Mouse (Mus musculus) cerebellum, adult 9-10 months (tissue): ENCODE measurements around the gene Grb10.

Experiments
- DNase-seq: peaks from one replicate; pipeline ENCODE4 v3.0.0; 2022

Gene Grb10

DNA sequence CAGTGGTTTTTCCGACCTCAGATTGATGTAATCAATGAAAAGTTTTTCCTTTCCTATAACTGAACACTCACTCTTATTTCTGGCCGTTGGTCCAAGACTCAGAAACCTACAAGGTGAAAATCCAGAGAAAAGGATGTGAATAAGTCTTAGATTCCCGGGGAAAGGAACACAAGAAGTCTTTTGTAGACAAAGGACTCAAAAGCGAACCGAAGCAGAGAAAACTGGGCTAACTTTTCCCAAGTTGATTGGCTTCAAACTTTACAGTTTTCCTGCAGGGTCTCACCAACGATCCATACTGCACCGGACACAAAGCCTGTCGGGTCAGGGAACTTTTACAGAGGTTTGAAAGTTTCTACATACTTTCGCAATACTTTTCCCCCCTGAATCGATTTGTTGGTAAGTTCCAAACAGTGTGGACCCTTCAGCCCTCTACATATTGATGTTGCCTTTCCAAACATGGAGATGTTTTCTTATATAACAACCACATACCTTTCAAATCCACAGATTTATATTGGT is at the start of gene Grb10:
TSS of gene Grb10 (minus strand) at position 214 of the 516 bp plus-strand sequence.
- no peak for DNase-seq

DNA sequence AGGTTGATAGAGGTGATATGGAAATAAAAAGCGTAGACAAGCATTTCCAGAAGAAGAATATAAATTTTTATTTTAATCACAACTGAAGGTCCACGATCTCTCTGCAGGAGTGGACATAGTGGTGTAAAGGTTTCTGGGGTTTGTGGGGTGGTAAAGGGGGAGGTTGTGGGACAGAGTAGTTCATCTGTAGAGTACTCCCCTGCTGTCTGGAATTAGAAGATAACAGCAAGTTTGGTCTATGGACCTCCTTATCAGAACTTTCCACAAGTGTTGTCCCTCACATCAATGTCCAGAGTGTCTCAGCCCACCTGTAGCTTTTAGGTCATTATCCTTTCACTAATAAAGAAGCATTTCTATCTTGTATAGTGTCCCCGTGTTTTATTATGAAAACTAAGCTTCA is 43.2 kb upstream of the Grb10 start:
- DNase-seq: no peak

DNA sequence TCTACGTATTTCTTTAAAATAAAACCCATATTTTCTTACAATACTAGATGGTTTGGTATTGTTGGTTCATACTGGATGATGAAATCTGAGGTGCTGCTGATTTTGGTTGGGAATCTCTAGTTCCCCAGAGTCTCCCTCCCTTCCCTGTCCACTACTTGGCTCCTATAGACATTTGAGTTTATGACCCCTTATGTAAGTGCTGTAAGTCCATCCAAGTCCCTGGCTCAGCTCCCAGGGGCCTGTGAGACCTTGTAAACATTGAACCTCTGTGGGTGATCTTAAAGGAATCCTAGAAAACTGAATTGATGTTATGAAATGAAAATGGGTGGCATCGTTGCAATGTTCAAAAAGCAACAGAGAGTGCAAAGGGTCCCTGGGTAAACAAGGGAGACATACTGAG is 40.7 kb upstream of the Grb10 start:
- DNase-seq: no peak

DNA sequence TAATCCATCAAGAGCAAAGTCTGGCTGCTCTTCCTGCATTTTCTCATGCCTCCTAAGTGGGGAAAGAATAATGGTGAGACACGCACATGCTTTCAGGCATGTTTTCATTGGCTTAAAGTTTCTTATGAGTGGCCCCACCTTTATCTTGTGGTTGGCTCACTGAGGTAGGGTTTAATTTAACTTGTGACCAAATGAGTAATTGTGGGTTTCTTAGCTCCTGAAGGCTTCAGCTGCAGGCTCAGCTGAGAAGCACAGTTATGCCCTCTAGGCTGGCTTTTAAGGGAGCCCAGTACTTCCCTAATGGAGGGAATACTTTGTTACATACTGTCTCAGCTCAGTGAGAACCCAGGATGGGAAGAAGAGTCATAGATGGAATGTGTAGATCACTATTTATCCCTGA is 37.0 kb upstream of the Grb10 start:
- DNase-seq: no peak

DNA sequence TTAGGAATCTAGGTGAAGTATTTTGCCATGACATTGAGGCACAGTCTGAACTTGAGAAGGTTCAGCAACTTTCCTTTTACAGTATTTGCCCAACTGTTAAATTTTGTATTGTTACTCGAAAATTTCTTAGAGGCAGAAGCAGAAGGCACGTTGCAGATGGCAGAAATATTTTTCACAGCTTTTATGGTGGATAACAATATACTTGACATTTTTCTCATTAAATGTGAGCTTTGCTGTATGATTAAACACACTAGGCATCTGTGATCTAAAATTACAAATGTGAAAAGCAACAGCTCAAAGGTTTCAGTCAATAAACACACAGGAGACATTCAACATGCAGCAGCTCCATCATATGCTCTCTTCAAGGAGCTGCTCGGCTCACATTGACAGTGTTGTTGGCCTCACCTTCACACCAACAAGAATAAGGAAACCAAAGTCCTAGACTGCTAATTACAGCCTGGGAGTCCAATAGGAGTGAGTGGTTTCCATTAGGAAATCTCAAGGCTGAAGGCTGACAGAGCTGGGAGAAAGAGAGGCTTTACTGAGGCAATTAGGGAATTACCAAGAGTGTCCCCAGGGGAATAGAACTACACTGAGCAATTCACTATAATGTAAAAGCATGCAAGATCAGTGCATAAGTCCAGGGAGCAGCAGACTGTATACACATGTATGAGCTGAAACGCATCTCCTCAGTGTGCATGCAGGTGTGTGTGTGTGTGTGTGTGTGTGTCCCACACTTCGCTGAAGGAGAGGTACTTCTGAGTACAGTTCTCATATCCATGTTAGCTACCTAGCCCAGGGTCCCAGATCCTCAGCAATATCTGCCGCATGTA is 35.1 kb upstream of the Grb10 start:
- DNase-seq: no peak

DNA sequence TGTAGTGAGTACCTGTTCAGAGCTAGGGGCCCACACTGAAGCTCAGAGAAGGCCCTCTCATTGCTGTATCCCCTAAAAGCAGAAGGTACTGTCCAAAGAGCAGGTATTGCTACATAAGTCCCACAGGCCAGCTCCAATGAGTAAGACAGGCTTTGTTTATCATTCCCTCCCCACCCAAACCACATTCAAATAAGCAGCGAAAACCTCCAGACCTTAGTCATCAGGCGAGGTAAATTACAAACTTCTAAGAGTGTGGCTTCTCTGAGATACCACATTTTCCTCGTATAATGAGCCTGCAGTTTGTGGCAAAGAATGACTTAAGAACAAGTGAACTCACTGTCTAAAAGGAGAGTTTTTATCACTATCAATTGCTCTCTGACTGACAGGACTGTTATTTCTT is 33.8 kb upstream of the Grb10 start:
- no peak for DNase-seq

DNA sequence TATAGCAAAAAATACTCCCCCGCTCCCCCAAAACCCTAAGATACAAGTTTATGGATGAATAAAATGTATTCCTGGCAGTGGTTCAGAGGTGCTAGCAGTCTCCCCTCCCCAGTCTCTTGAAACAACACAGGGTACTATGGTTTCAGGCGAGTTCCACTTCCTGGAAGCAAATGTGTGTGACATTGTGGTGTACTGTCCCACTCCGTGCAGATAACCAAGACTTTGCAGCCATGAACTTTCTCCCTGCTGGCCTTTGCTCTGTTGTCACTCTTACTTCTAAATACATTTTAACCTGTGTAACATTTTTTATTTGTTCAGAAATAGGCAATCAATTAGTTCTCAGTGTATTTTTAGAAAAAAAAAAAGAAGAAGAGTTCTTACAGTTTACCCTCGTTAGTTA is 20.5 kb upstream of the Grb10 start:
- no peak for DNase-seq

DNA sequence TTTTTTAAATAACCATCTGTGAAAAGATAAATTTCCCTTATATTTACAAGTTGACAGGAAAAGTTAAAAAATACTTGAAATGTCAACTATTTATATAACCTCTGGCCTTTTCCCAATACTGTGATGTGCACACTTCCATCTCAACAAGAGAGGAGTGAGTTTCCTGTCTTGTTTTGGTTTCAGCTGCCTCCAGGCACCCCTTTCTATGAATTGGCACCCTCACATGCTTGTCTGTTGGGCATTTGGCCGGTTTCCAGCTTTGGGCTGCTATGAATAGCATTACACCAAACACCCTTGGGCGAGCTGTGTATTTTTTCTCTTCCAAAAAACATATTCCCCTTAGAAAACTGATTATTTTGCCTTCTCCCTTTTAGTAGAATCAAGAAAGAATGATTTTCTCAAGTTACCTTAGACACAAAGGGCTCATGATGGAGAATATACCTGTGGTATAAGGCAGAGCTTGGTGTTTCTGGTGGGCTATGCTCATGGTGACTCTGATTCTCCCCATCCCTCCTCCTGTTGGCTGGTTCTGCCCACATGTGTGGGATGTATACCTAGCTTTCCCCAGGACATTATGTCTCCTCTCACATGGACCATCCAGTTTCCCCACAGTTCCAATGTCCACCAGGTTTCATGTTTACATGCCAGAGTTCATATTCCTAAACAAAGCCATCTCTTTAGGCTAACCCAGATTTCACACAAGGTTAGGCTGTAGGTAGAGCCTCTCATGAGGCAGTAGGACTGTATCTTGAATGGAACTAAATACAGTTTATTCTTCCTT is 10.3 kb upstream of the Grb10 start:
- no peak for DNase-seq

DNA sequence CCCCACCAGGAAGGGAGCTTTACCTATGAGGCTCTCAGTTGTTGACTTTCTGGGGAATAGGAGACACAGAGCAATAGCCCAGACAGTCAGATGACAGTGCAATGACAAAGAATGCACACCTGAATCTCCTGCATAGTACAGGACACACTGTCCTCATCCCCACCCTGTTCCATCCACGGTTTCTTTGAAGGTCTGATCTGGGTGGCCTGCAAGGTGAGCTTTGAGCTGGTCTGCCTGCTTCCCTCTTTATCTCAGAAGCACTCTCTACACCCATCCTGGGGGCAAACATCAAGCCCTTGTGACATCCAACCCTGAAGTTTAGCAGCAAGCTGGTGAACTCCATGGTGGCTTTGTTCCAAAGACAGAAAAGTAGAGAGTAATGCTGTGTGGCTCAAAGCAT is 9.7 kb upstream of the Grb10 start:
- no peak for DNase-seq

DNA sequence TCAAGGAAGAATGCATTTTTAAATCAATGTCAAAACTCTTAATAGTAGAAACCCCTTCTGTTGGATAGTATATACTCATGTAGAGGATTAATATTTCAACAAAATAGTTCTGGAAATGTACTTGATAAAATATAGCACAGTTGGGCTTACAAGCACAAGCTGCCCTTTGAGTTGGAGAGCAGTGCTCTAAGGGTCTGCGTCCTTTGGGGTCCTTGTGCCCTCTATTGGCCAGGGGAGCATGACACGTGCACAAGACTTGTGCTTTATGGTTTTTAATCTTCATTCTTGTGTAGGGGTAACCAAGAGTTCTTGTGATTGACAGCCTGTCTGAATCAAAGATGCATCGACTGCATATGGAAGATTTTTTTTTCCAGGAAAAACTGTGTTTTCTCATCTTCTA is 5.8 kb upstream of the Grb10 start:
- DNase-seq: no peak

DNA sequence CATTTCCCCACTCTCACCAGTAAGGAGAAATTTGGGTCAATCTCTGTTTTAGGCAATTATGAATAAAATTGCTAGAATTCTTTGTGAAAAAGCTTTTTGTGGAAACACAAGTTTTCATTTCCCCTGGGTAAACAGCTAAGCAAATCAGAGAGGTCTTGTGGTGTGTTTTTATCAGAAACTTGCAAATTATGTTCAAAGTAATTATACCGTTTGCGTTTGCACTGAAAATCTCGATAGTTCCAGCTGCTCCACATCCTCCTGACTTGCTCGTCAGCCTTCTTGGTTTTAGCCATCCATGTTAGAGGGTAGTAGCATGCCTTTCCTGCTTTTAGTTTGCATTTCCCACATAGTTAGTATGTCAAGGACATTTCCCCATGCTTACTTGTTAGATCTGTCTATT is 3.3 kb upstream of the Grb10 start:
- DNase-seq: no peak

DNA sequence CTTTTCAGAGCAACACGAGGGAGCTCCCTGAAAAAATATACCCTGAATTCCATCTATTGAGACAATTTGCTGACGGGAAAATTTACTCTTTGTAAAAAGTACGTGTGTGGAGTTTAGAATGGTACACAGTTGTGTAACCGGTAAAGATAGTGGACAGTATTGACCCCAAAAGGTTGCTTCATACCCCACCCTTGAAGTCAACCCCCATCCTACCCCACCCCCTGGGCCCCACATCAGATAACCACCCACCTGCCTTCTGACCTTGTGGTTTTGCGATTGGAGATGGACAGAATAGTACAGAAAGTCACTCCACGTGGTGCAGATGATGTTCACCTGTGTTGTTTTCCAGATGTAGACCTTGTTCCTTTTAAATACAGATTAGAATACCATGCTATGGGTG is 2.9 kb upstream of the Grb10 start:
- no peak for DNase-seq

DNA sequence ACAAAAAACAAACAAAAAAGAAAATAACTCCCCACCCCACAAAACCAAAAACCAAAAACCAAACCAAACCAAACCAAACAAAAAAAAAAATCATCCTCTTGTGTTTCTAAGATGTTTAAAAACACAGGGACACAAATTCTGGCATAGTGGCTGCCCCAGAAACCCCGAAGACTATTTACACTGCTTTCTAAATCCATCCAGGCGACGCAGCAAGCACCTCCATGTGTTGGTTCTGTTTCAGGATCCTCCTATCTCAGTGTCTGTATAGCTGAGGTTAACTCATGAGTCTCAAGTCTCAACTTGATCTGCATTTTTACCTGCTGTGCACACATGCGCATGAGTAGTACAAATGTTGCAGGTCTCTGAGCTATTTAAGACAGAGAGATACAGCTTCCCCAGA is 1.9 kb upstream of the Grb10 start:
- DNase-seq: no peak

DNA sequence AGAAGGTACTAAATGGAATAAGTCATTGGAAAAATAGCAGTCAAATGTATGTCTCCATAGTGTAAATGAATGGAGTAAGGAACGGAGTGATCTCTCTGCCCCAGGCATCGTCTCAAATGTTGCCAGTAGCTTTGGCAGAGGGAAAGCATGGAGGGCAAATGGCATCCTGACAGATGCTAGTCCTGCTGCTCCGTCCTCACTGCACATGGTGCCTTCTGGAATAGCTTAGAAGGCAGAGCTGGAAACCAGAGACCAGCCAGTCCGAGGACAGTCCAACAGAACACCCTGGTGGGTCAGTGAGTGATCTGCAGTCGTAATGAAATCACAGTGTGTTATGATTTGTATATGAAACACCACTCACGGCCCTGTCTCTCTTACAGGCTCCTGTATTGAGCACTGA is 1.3 kb upstream of the Grb10 start:
- DNase-seq: no peak

DNA sequence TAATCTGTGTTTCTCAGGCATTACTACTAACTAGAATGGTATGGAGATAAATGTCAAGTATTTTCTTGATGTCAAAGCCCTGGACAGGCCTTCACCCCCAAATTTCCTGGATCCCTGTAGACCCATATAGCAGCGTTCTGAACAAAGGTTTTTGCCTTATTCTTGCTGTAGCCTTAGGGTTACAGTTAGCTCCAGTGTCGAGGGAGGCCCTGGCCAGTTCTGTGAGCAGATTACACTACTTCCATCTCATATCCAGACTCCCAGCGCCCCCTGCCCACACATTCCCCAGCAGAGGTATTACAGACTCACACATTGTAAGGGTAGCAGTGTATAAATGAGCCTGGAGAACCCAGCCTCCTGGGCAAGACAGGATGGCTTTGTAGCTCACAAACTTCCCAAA is 615 bp upstream of the Grb10 start:
- no peak for DNase-seq

DNA sequence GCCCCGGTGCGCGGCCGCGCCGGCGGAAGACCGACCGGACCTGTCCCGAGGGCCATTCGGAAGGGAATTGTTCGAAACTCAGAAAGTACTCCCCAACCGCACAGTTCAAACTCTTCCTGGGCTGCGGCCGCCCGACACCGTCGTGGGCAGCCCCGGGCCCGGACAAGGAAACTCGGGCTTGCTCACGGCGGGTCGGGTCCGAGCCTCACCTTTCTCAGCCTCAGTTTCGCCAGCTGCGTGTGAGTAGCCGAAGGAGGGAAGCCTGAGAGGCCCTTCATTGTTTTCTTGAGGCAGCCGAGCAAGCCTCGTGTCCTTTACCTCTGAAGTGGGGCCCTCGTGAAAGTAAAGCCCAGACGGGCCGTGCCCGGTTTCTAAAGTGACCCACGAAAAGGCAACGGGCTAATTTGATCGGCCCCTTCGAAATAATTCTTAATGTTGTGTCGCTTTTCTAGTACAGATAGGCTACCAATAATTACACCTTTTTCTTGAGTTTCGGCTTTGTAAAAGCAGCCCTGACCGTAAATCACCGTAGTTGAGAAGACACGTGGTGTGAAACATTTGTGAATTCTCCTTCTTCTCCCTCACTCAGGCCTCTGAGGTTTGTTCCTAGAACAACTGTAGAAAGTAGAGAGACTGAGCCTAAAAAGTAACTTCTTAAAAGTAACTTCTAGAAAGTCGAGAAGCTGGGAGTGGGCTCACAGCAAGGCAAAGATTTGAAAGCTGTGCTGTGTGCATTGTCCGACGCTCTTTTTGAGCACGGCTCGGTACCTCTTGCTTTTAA is 604 bp downstream of the Grb10 start:
- DNase-seq: no peak

DNA sequence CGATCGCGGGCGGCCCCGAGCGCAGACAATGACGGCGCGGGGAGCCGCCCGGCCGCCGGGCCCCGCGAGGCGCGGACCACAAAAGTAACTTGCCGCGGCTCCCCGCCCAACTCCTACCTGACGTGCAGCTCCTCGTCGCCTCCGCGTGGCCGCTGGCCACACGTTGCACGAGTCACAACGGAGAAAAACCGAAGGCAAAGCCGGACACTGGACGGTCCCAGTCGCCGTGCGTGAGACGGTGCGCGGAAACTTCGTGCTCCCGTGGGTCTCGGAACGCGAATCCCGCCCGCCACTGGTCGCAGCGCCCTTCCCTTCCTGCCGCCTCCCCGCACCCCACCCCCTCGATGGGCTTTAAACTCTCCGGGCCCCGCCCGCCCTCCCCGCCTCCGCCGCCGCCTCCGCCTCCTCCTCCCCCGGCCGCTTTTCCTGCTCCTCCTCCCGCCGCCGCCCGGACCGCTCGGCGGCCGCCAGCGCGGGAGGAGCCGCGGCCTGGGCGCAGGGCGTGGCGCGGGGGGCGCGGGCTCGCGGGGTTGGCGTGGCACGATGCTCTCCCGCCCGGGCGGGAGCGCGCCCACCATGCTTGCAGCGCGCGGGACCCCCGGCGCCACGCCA is 1.3 kb downstream of the Grb10 start:
- no peak for DNase-seq

DNA sequence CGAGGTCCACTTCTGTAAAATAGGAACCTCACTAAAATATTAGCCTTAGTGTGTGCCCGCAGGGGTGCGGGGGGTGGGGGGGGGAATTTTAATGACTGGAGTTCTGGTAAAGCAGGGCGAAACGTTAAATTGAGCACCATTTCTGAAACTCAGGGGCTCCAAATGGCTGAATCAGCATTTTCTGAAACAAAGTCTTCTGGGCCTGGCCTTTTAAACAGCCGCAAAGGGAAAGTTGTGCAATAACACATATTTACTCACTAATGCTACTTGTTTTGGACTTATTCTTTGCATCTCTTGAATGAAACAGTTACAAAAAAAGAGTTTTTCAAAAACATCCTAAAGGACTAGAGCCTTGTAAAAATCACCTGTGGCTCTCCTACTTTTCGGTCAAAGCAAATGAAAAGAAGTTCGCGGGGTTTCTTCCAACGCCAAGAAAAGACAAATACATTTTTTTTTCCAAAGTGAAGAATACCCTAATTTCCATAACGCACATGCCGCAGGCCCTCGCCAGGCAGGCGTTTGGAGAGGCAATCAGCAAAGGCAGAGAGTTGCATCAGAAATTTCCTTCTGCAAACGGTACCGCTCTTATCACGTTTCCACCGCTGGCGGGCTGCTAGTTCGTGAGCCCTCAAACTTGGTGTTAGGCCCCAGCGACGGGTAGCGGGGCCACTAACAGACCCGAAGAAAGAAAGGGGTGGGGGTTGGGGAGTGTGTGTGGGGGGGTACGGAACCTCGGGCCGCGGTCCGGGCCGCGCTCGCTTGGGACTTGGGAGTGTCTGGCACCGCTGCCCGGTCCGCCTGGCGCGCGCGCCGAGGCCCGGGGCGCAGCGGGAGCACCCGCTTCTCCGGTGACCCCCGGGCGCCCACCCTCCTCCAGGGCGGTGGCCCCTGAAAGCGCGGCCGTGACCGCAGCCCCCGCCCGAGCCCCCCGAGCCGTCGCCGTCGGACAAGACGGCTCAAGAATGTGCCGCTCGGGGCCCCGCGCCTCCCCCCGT is 2.3 kb downstream of the Grb10 start:
- DNase-seq: no peak

DNA sequence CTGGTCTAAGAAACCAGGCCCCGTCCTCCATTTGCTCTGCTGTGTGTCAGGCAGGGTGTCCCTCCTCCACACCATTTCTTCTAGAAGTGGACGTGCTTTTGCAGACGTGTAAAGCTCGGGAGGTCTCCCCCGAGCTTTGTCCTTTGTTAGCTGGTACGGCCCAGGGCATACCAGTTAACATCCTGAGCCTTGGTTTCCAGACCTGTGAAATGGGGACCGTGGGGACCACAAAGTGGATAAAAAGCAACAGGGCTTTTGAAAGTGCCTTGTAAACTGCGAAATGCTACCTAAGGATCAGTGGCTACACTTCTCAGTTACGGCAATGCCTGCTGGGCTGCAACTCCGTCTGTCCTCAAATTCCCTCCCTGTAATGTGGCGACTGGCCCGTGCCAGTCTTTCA is 3.2 kb downstream of the Grb10 start:
- no peak for DNase-seq

DNA sequence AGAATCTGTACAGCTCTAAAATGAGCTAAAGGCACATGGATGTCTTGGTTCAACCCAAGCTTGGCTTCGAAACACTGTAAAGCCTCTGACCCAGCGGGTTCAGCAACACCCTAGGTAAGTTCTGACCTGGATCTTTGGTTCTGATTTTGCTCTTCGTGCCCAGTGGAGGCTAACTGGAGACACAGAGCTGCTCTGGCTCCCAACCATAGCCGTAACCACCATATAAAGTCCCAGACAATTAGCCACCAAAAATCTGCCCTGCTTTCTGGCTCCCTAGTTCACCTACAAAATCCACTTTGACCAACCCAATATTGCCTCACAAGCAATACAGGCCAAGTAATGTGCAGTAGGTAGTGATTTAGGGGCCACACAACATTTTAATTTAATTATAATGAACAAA is 3.7 kb downstream of the Grb10 start:
- DNase-seq: no peak

DNA sequence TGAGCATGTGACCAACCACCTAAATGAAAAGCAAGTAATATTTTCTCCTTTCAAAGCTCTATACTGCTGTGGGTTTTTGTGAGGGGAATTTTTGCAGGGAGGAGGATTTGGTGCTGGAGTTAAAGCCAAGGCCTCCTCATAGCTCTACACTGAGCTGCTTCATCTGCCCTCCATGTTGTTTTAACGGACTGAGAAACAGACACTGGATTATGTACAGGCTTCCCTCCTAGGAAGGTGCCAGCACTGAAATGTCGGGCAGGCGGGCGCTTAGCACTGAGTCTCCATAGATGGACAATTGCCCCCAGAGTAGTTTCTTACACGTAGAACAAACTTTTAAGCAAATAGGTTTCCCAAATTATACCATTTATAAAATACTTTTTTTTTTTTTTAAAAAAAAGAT is 4.1 kb downstream of the Grb10 start:
- DNase-seq: no peak

DNA sequence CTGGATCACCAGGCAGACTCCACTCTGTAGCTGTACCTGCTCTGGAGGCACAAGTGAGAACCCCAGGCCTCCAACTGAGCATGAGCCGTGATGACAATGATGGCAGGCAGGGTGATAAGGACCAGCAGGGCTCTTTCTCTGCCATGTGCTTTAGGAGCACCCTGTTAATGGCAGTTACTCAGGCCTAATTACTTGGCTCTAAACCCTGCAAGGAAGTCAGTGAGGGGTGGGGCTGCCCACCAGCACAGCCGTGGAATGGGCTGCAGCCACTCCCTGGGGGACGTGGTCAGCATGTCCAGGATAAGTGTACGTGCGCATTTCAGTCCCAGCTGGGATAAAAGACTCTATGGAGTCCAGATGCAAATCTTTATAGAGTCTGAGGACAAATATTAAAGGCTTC is 5.7 kb downstream of the Grb10 start:
- no peak for DNase-seq
